Mouse (Mus musculus) lung, postnatal 0 days (tissue): Measurements from ENCODE around the gene Pno1. TPM values are rescaled to one million over a fixed set of nuclear protein-coding genes. Genes with fewer than 3 reads are reported as not detected.

Experiments
- ATAC-seq: fragments of 200-750 bp; cut with Nextera tagmentation; 2 replicates; pipeline ENCODE4 v1.8.0; 2017; ENCODE audit warnings: moderate library complexity
- DNase-seq: peaks from one replicate; pipeline ENCODE4 v3.0.0-alpha.2; 2016; ENCODE audit warnings: low spot score
- H3K27ac ChIP-seq: fragments of 300-500 bp; sonication (generic); 2 replicates; pipeline ENCODE4 v1.5.1; 2014; ENCODE audit warnings: antibody characterized with exemption, mild to moderate bottlenecking, low read length, mixed read lengths
- H3K27me3 ChIP-seq: fragments of 300-500 bp; sonication (generic); replicated peaks from 2 replicates; pipeline ENCODE4 v1.6.1; 2014; ENCODE audit warnings: low read length, mixed read lengths; ENCODE audit not compliant: insufficient read depth
- H3K36me3 ChIP-seq: fragments of 300-500 bp; sonication (generic); 2 replicates; pipeline ENCODE4 v1.6.1; 2014; ENCODE audit warnings: low read length, mixed read lengths; ENCODE audit not compliant: insufficient read depth
- H3K4me1 ChIP-seq: fragments of 300-500 bp; sonication (generic); 2 replicates; pipeline ENCODE4 v1.6.1; 2014; ENCODE audit warnings: antibody characterized with exemption, low read depth, low read length, mixed read lengths; ENCODE audit not compliant: insufficient read depth
- H3K4me2 ChIP-seq: fragments of 300-500 bp; sonication (generic); replicated peaks from 2 replicates; pipeline ENCODE4 v1.6.1; 2014; ENCODE audit warnings: low read depth, mild to moderate bottlenecking, low read length, moderate library complexity, mixed read lengths
- H3K4me3 ChIP-seq: fragments of 300-500 bp; sonication (generic); 2 replicates; pipeline ENCODE4 v1.5.1; 2014; ENCODE audit warnings: low read depth, low read length
- H3K9ac ChIP-seq: fragments of 300-500 bp; sonication (generic); replicated peaks from 2 replicates; pipeline ENCODE4 v1.6.1; 2014; ENCODE audit warnings: low read depth, mild to moderate bottlenecking
- H3K9me3 ChIP-seq: fragments of 300-500 bp; sonication (generic); 2 replicates; pipeline ENCODE4 v1.6.1; 2016; ENCODE audit warnings: low read length, mixed read lengths
- CTCF ChIP-seq: IDR thresholded peaks from 2 replicates; pipeline ENCODE4 v1.5.1; 2016; ENCODE audit warnings: antibody characterized with exemption, mild to moderate bottlenecking
- EP300 ChIP-seq: IDR thresholded peaks from 2 replicates; pipeline ENCODE4 v1.6.1; 2016; ENCODE audit warnings: antibody characterized with exemption, mild to moderate bottlenecking, control low read depth
- WGBS: fragments of 180-500 bp; shearing (Covaris S2); extraction: QIAGEN DNeasy Blood & Tissue Kit; methylation state at CpG from one replicate; pipeline ENCODE4 v1.1.7; 2014; 5-methylcytosine and 5-hydroxymethylcytosine counted together
- polyA plus RNA-seq: library from polyadenylated mRNA; unstranded; fragments of >200 nt; fragmentation: Nextera tagmentation; extraction: Ambion mirVana; gene quantifications from 2 replicates; pipeline ENCODE4 v1.2.1, GENCODE M21; 2015

The Pno1 gene
- polyA plus RNA-seq, 1 experiment from 2014 or later = 38.9 TPM

- peak; percentile 98 for ATAC-seq
- H3K4me1 ChIP-seq = peaks cover 2% of the 10 kb centered on the region; the same call in 1 of the 2 replicates
- no peaks in the 10 kb centered on the region for H3K9me3 ChIP-seq
- H3K4me2 ChIP-seq = peak within 1 kb of the TSS; percentile 62
- no peaks in the 10 kb centered on the region for H3K27me3 ChIP-seq
- no peaks in the 10 kb centered on the region for H3K36me3 ChIP-seq
- TF ChIP-seq EP300 = no peak
- no peak; the same call in 1 of the 2 replicates for TF ChIP-seq CTCF
- DNase-seq = peak; percentile 99
- WGBS = 2% methylated on average over 76 of the region's 89 CpGs
- H3K4me3 ChIP-seq = peak within 1 kb of the TSS; percentile 99
- peak within 1 kb of the TSS; percentile 98 for H3K27ac ChIP-seq
- peak within 1 kb of the TSS; percentile 98 for H3K9ac ChIP-seq
Observed at GRCm38 (mm10) chr11:17158858-17159737, 52.3 kb downstream of the Pno1 start, which contains the start of gene Ppp3r1. Ppp3r1 (plus strand) TSS chr11:17159263.

Other genes with a start within 250 kb of the Pno1 start
- 22.2 and 24.0 TPM in 2 replicates for gene Cnrip1, start 160.0 kb downstream of the Pno1 start, polyA plus RNA-seq
- gene Plek, start 159.2 kb downstream of the Pno1 start, polyA plus RNA-seq = 9.9 and 16.7 TPM in 2 replicates
- gene Ppp3r1, start 52.3 kb downstream of the Pno1 start, polyA plus RNA-seq = 106 and 112 TPM in 2 replicates
- gene Wdr92, start 29.5 kb downstream of the Pno1 start, polyA plus RNA-seq = 15.7 and 16.1 TPM in 2 replicates
- gene C1d, start 46.0 kb upstream of the Pno1 start, polyA plus RNA-seq = 65.8 and 66.5 TPM in 2 replicates